Mouse (Mus musculus) liver, embryonic 11.5 days (tissue): ENCODE results near the gene Krtcap3. TPM values are rescaled to one million over a fixed set of nuclear protein-coding genes. Genes with fewer than 3 reads are reported as not detected.

Source experiments
- ATAC-seq: fragments of 200-750 bp; cut with Nextera tagmentation; replicated peaks from 2 replicates; pipeline ENCODE4 v1.8.0; 2017; ENCODE audit warnings: moderate number of reproducible peaks, mild to moderate bottlenecking, moderate TSS enrichment, moderate library complexity; ENCODE audit not compliant: low FRiP score
- DNase-seq: peaks from one replicate; pipeline ENCODE4 v3.0.0-alpha.2; 2017; ENCODE audit warnings: low spot score
- H3K27ac ChIP-seq: fragments of 300-500 bp; sonication (generic); 2 replicates; pipeline ENCODE4 v1.5.1; 2014; ENCODE audit warnings: mild to moderate bottlenecking, low read depth, low read length, control low read depth
- H3K27me3 ChIP-seq: fragments of 300-500 bp; sonication (generic); replicated peaks from 2 replicates; pipeline ENCODE4 v1.6.1; 2014; ENCODE audit warnings: low read length, mixed read lengths; ENCODE audit not compliant: control insufficient read depth, insufficient read depth
- H3K36me3 ChIP-seq: fragments of 300-500 bp; sonication (generic); 2 replicates; pipeline ENCODE4 v1.6.1; 2014; ENCODE audit warnings: mild to moderate bottlenecking, low read length, moderate library complexity, mixed read lengths; ENCODE audit not compliant: control insufficient read depth, insufficient read depth
- H3K4me1 ChIP-seq: fragments of 300-500 bp; sonication (generic); replicated peaks from 2 replicates; pipeline ENCODE4 v1.6.1; 2014; ENCODE audit warnings: low read length, mixed read lengths; ENCODE audit not compliant: control insufficient read depth, insufficient read depth
- H3K4me2 ChIP-seq: fragments of 300-500 bp; sonication (generic); 2 replicates; pipeline ENCODE4 v1.6.1; 2014; ENCODE audit warnings: mild to moderate bottlenecking, control low read depth, moderate library complexity
- H3K4me3 ChIP-seq: fragments of 300-500 bp; sonication (generic); 2 replicates; pipeline ENCODE4 v1.5.1; 2014; ENCODE audit warnings: low read depth, low read length, control low read depth
- H3K9ac ChIP-seq: fragments of 300-500 bp; sonication (generic); 2 replicates; pipeline ENCODE4 v1.6.1; 2014; ENCODE audit warnings: low read depth, low read length, control low read depth
- H3K9me3 ChIP-seq: fragments of 300-500 bp; sonication (generic); 2 replicates; pipeline ENCODE4 v1.6.1; 2016; ENCODE audit warnings: low read length, inconsistent platforms, mixed read lengths; ENCODE audit not compliant: control insufficient read depth
- WGBS: fragments of 180-500 bp; shearing (Covaris S2); extraction: QIAGEN DNeasy Blood & Tissue Kit; methylation state at CpG from one replicate; pipeline ENCODE4 v1.1.7; 2014; 5-methylcytosine and 5-hydroxymethylcytosine counted together
- polyA plus RNA-seq: library from polyadenylated mRNA; unstranded; fragments of >200 nt; fragmentation: Nextera tagmentation; extraction: Ambion mirVana; gene quantifications from 2 replicates; pipeline ENCODE4 v1.2.1, GENCODE M21; 2014

Gene Krtcap3
- polyA plus RNA-seq, 1 experiment from 2014 or later, result 11.6 TPM

DNA sequence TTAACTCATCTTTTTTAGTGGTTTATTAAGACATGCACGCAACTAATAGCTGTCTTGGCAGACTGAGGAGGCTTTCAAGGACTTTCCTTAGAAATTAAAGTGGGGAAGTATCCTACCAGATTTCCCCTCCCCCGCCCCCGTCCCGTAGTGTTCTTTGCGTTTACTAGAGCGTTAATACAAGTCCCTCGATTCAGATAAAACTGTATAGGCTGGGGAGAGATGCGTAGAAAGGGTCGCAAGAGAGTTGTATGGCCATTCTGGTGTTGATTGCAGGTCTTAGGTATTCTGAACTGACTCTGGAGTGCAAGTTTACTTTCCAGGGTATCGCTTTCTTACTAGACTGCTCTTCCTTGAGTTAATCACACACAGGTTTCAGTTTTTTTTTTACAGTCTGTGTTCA is 9.3 kb upstream of the Krtcap3 start:
- peak overlapping the region; percentile 94 for H3K4me3 ChIP-seq
- H3K9me3 ChIP-seq, result no peaks in the 10 kb centered on the region
- no peak overlapping the region for H3K27ac ChIP-seq
- WGBS, result 30% methylated on average over 10 of the region's 10 CpGs
- H3K4me2 ChIP-seq, result peak overlapping the region; percentile 97
- no peak overlapping the region; the same call in 1 of the 2 replicates for H3K9ac ChIP-seq
- no peaks in the 10 kb centered on the region for H3K27me3 ChIP-seq
- no peak for ATAC-seq
- peaks cover 10% of the 10 kb centered on the region for H3K4me1 ChIP-seq
- peaks cover 16% of the 10 kb centered on the region for H3K36me3 ChIP-seq
- no peak for DNase-seq

DNA sequence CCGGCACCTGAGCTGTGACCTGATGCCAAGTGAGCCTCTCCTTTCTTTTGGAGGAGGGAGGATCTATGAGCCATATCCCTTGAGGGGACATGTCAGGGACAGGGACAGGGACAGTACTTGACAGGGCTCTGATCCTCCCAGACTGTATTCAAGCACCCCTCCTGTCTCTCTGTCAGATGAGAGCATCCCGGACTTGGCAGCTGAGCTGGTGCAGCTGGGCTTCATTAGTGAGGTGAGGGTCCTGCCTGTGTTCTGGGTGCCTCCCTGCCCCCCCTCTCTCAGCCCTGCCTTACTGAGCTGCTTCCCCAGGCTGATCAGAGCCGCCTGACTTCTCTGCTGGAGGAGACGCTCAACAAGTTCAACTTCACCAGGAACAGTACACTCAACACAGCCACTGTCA is 775 bp upstream of the Krtcap3 start:
- H3K4me2 ChIP-seq, result no peak overlapping the region
- no peak overlapping the region for H3K9ac ChIP-seq
- 65% methylated on average over 4 of the region's 4 CpGs for WGBS
- ATAC-seq, result no peak
- no peak overlapping the region for H3K4me3 ChIP-seq
- no peak overlapping the region for H3K27ac ChIP-seq
- DNase-seq, result no peak
- peaks cover 34% of the 10 kb centered on the region for H3K36me3 ChIP-seq
- H3K27me3 ChIP-seq, result no peaks in the 10 kb centered on the region
- peaks cover 6% of the 10 kb centered on the region; the same call in 1 of the 2 replicates for H3K4me1 ChIP-seq
- H3K9me3 ChIP-seq, result no peaks in the 10 kb centered on the region

GRCm38 (mm10) chr5:31252151-31252550 is 660 bp downstream of the Krtcap3 start:
- ATAC-seq, result peak; percentile 9; the same call in 1 of the 2 replicates
- H3K4me2 ChIP-seq, result peak overlapping the region; percentile 60
- H3K27ac ChIP-seq, result no peak overlapping the region
- no peaks in the 10 kb centered on the region for H3K27me3 ChIP-seq
- no peak for DNase-seq
- H3K9me3 ChIP-seq, result no peaks in the 10 kb centered on the region
- H3K36me3 ChIP-seq, result peaks cover 28% of the 10 kb centered on the region
- peak overlapping the region; percentile 47 for H3K4me3 ChIP-seq
- no peak overlapping the region for H3K9ac ChIP-seq
- WGBS, result 57% methylated on average over 10 of the region's 10 CpGs
- H3K4me1 ChIP-seq, result peaks cover 6% of the 10 kb centered on the region; the same call in 1 of the 2 replicates

- Histone ChIP-seq H3K36me3 (peaks cover 28% of the 10 kb centered on the region), H3K27me3 (no peaks in the 10 kb centered on the region), H3K9me3 (no peaks in the 10 kb centered on the region), H3K4me2 (peak overlapping the region; percentile 33; the same call in 1 of the 2 replicates), H3K4me3 (no peak overlapping the region), H3K27ac (no peak overlapping the region), H3K9ac (no peak overlapping the region), H3K4me1 (peaks cover 6% of the 10 kb centered on the region; the same call in 1 of the 2 replicates)
- peak; percentile 30 for DNase-seq
- 82% methylated on average over 16 of the region's 16 CpGs for WGBS
- ATAC-seq, result no peak
Observed at GRCm38 (mm10) chr5:31252795-31253545, 1.5 kb downstream of the Krtcap3 start.

- no peak overlapping the region for H3K9ac ChIP-seq
- H3K9me3 ChIP-seq, result no peaks in the 10 kb centered on the region
- no peak overlapping the region for H3K27ac ChIP-seq
- H3K4me3 ChIP-seq, result no peak overlapping the region
- H3K4me1 ChIP-seq, result peaks cover 6% of the 10 kb centered on the region; the same call in 1 of the 2 replicates
- WGBS, result 94% methylated on average over 8 of the region's 8 CpGs
- no peak overlapping the region for H3K4me2 ChIP-seq
- DNase-seq (peak; percentile 30), ATAC-seq (no peak)
- H3K36me3 ChIP-seq, result peaks cover 22% of the 10 kb centered on the region
- H3K27me3 ChIP-seq, result no peaks in the 10 kb centered on the region
Observed at GRCm38 (mm10) chr5:31253806-31254205, 2.3 kb downstream of the Krtcap3 start.

- 78% methylated on average over 7 of the region's 7 CpGs for WGBS
- no peaks in the 10 kb centered on the region for H3K27me3 ChIP-seq
- peaks cover 18% of the 10 kb centered on the region for H3K36me3 ChIP-seq
- H3K9ac ChIP-seq, result no peak overlapping the region
- peak; percentile 20 for DNase-seq
- ATAC-seq, result no peak
- H3K4me3 ChIP-seq, result no peak overlapping the region
- H3K27ac ChIP-seq, result no peak overlapping the region
- no peaks in the 10 kb centered on the region for H3K9me3 ChIP-seq
- H3K4me1 ChIP-seq, result peaks cover 6% of the 10 kb centered on the region; the same call in 1 of the 2 replicates
- H3K4me2 ChIP-seq, result no peak overlapping the region
Observed at GRCm38 (mm10) chr5:31254452-31254851, 3.0 kb downstream of the Krtcap3 start.

- H3K27me3 ChIP-seq, result no peaks in the 10 kb centered on the region
- peaks cover 6% of the 10 kb centered on the region; the same call in 1 of the 2 replicates for H3K4me1 ChIP-seq
- H3K4me3 ChIP-seq, result no peak overlapping the region
- H3K36me3 ChIP-seq, result peaks cover 15% of the 10 kb centered on the region
- 77% methylated on average over 8 of the region's 8 CpGs for WGBS
- no peak overlapping the region for H3K4me2 ChIP-seq
- no peaks in the 10 kb centered on the region for H3K9me3 ChIP-seq
- ATAC-seq (no peak), DNase-seq (peak; percentile 18)
- H3K9ac ChIP-seq, result no peak overlapping the region
- no peak overlapping the region for H3K27ac ChIP-seq
Observed at GRCm38 (mm10) chr5:31254901-31255300, 3.4 kb downstream of the Krtcap3 start.

DNA sequence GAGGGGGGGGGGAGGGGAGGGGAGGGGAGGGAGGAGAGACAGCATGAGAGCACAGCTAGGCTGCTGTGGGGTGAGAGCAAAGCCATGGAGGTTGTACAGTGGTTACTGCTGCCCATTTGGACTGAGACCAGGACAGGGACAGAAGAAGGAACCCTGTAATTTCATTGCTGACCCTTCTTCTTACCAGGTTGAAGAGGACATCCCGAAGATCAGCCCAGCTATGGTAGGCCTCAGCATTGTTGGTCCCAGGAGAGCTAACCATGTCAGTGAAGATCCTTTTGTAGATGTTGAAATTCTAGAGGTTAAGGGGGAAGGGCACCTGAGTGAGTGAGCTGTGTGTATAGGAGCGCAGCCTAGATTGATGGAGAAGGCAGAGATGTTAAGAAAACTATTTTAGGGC is 3.9 kb downstream of the Krtcap3 start:
- Histone ChIP-seq H3K27ac (no peak overlapping the region), H3K4me1 (peaks cover 6% of the 10 kb centered on the region; the same call in 1 of the 2 replicates), H3K9ac (no peak overlapping the region), H3K9me3 (no peaks in the 10 kb centered on the region), H3K4me3 (no peak overlapping the region), H3K36me3 (peaks cover 13% of the 10 kb centered on the region), H3K27me3 (no peaks in the 10 kb centered on the region), H3K4me2 (no peak overlapping the region)
- no peak for ATAC-seq
- 94% methylated on average over 2 of the region's 2 CpGs for WGBS
- DNase-seq, result peak; percentile 26

- no peak overlapping the region for H3K4me3 ChIP-seq
- DNase-seq (no peak), ATAC-seq (no peak)
- WGBS, result 91% methylated on average over 2 of the region's 2 CpGs
- no peaks in the 10 kb centered on the region for H3K27me3 ChIP-seq
- no peak overlapping the region for H3K4me2 ChIP-seq
- no peaks in the 10 kb centered on the region for H3K9me3 ChIP-seq
- peaks cover 7% of the 10 kb centered on the region for H3K36me3 ChIP-seq
- no peak overlapping the region for H3K9ac ChIP-seq
- H3K4me1 ChIP-seq, result peaks cover 5% of the 10 kb centered on the region; the same call in 1 of the 2 replicates
- H3K27ac ChIP-seq, result no peak overlapping the region
Observed at GRCm38 (mm10) chr5:31255971-31256370, 4.5 kb downstream of the Krtcap3 start.
